14 mouse cellular contexts compared by ENCODE assay signal in the genomic region with DNA sequence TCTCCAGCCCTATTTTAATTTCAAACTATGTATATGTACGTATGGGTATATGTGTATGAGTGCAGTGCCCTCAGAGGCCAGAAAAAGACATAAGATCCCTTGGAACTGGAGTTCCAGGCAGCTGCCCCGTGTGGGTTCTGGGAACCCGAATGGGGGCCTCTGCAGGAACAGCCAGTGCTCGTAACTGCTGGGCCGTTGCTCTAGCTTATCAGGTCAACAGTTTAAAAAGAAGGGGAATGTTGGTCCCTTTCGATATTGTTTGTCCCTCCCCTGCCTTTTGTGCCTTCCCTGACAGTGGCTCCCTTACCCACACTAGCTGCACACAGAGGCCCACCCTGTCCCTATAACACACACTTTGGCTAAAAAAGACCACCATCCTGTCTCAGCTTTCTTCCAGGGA. TPM values are rescaled to one million over a fixed set of nuclear protein-coding genes. Genes with fewer than 3 reads are reported as not detected.
A peak's percentile ranks its signal among the peaks of the same experiment; 100 is the strongest.
DNase-seq lines count a peak whose midpoint lies in the region; ATAC-seq lines count a peak whose summit lies in the region.
"Had no signal": no experiment of that assay in that cellular context is flagged by ENCODE, and none has a peak within 500 bp of the region (broad histone marks: within the 10 kb centered on the region; RNA-seq: fewer than 3 reads in every experiment).

No protein-coding gene starts in this region.

- H3K4me3 ChIP-seq in hindbrain, embryonic 10.5 days: no peak overlapping the region
- no peak overlapping the region for H3K4me3 ChIP-seq in hindbrain, embryonic 11.5 days (ENCODE audit: low read depth, low read length)
- no peak overlapping the region for H3K4me3 ChIP-seq in liver, embryonic 15.5 days (replicated peaks)
- H3K4me3 ChIP-seq: embryonic facial prominence, embryonic 12.5 days; left cerebral cortex, adult 2 months had no signal

- no peaks in the 10 kb centered on the region for H3K27me3 ChIP-seq in hindbrain, embryonic 10.5 days (ENCODE audit: insufficient read depth, poor library complexity, severe bottlenecking)
- no peaks in the 10 kb centered on the region for H3K27me3 ChIP-seq in hindbrain, embryonic 11.5 days (ENCODE audit: control insufficient read depth, insufficient read depth, low read length)
- no peaks in the 10 kb centered on the region for H3K27me3 ChIP-seq in liver, embryonic 15.5 days
- H3K27me3 ChIP-seq: embryonic facial prominence, embryonic 12.5 days had no signal

- DNase-seq in hindbrain, embryonic 10.5 days (ENCODE audit: low spot score): no peak
- DNase-seq in hindbrain, embryonic 11.5 days (ENCODE audit: low spot score): no peak
- peak; percentile 46 for DNase-seq in thymus, postnatal 4 days
- DNase-seq in thymus, postnatal 25 days: no peak
- no peak for DNase-seq in frontal cortex, postnatal 14 days (ENCODE audit: low spot score in 2 of 2)
- DNase-seq in urinary bladder, adult 18-20 months (ENCODE audit: low spot score in 2 of 2): no peak
- DNase-seq: adrenal gland, postnatal 25 days; cerebellum, postnatal 36 days; heart, adult 11 months; kidney, adult 11 months; right cerebral cortex, adult 18-20 months had no signal

- H3K9ac ChIP-seq in hindbrain, embryonic 11.5 days (ENCODE audit: low read depth, low read length): no peak overlapping the region
- H3K9ac ChIP-seq in liver, embryonic 15.5 days: no peak overlapping the region
- H3K9ac ChIP-seq: embryonic facial prominence, embryonic 12.5 days had no signal

- H3K4me2 ChIP-seq in hindbrain, embryonic 11.5 days (replicated peaks; ENCODE audit: low read depth, low read length): no peak overlapping the region
- H3K4me2 ChIP-seq in liver, embryonic 15.5 days: peak overlapping the region; percentile 33; the same call in 1 of the 2 replicates
- H3K4me2 ChIP-seq: embryonic facial prominence, embryonic 12.5 days had no signal

- WGBS in hindbrain, embryonic 10.5 days: 67% methylated on average over 6 of the region's 6 CpGs
- WGBS in hindbrain, embryonic 11.5 days: 74% methylated on average over 6 of the region's 6 CpGs
- 13% methylated on average over 6 of the region's 6 CpGs for WGBS in liver, embryonic 15.5 days (ENCODE audit: insufficient replicate concordance)

- H3K9me3 ChIP-seq in hindbrain, embryonic 10.5 days: no peaks in the 10 kb centered on the region
- no peaks in the 10 kb centered on the region for H3K9me3 ChIP-seq in hindbrain, embryonic 11.5 days (ENCODE audit: control insufficient read depth, low read length)
- H3K9me3 ChIP-seq in liver, embryonic 15.5 days (replicated peaks): no peaks in the 10 kb centered on the region
- H3K9me3 ChIP-seq: embryonic facial prominence, embryonic 12.5 days had no signal

- H3K4me1 ChIP-seq in hindbrain, embryonic 10.5 days (replicated peaks): peaks cover 49% of the 10 kb centered on the region
- H3K4me1 ChIP-seq in hindbrain, embryonic 11.5 days (replicated peaks; ENCODE audit: control insufficient read depth, insufficient read depth, low read length): peaks cover 9% of the 10 kb centered on the region
- peaks cover 59% of the 10 kb centered on the region for H3K4me1 ChIP-seq in liver, embryonic 15.5 days (replicated peaks)

- H3K27ac ChIP-seq in hindbrain, embryonic 10.5 days: peak overlapping the region; percentile 74
- H3K27ac ChIP-seq in hindbrain, embryonic 11.5 days (ENCODE audit: low read depth, low read length): no peak overlapping the region
- H3K27ac ChIP-seq in liver, embryonic 15.5 days (replicated peaks): peak overlapping the region; percentile 45
- H3K27ac ChIP-seq: embryonic facial prominence, embryonic 12.5 days; left cerebral cortex, adult 2 months had no signal

- no peaks in the 10 kb centered on the region for H3K36me3 ChIP-seq in hindbrain, embryonic 10.5 days
- H3K36me3 ChIP-seq in hindbrain, embryonic 11.5 days (ENCODE audit: control insufficient read depth, insufficient read depth, low read length): no peaks in the 10 kb centered on the region
- no peaks in the 10 kb centered on the region for H3K36me3 ChIP-seq in liver, embryonic 15.5 days (replicated peaks)
- H3K36me3 ChIP-seq: embryonic facial prominence, embryonic 12.5 days had no signal

- ATAC-seq in hindbrain, embryonic 11.5 days (ENCODE audit: low FRiP score): no peak
- peak; percentile 40; the same call in 1 of the 2 replicates for ATAC-seq in liver, embryonic 15.5 days (ENCODE audit: insufficient read depth)

RNA-seq across cellular contexts. Expression of a gene that starts 34.9 kb away (rescaled TPM):
- polyA plus RNA-seq in hindbrain, embryonic 10.5 days (2016; fragmentation: Nextera tagmentation; extraction: Ambion mirVana): 35.9 and 39.9 TPM in 2 replicates
- polyA plus RNA-seq in hindbrain, embryonic 11.5 days (2014; fragmentation: Nextera tagmentation; extraction: Ambion mirVana): 46.3 and 48.0 TPM in 2 replicates
- polyA plus RNA-seq in liver, embryonic 15.5 days (2015; fragmentation: Nextera tagmentation; extraction: Ambion mirVana): 20.3 and 22.2 TPM in 2 replicates
